In the genomic region with DNA sequence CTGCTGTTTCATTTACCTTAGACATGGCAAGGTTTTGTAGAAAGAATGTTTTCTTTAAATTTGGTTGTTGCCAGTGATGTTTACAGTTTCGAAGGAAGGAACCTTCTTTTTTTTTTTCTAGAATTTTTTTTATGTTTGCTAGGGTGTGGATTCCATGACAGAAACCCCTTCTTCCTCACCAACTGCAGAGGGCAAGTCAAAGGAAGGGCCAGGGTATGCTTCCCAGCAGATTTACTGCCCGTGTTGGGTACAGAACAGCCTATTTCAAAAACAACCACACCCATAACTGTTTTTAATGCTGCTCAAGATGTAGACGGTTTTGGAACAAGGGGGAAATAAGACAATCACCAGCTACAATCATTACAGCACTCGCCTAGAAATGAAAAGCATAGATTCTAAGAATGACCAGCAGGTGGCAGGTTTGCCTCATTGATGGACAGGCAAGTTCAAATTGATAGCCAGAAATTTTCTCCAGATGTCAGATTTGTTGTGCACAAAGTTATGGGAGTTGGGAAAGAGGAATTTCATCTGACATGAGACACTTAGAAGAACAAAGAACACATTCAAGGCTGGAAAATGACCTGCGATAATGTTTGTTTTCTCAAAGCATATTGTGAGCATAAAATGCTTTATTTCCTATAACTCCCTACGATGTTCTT, we compare ENCODE assay signal across 7 mouse cellular contexts.
A peak's percentile ranks its signal among the peaks of the same experiment; 100 is the strongest.
DNase-seq lines count a peak whose midpoint lies in the region.

No protein-coding gene starts in this region.

- peak; percentile 42 for DNase-seq in right cerebral cortex, adult 18-20 months
- no peak for DNase-seq in right cerebral cortex, postnatal 25 days
- DNase-seq in adrenal gland, postnatal 36 days, result peak; percentile 5 to 28
- peak; percentile 67 for DNase-seq in embryo, embryonic 9.5 days (ENCODE audit: extremely low spot score)
- DNase-seq in kidney, postnatal 14 days, result peak; percentile 36
- DNase-seq in lung, postnatal 10 days, result peak; percentile 64
- peak; percentile 21 for DNase-seq in right cerebral cortex, postnatal 14 days
